Mouse (Mus musculus): ENCODE measurements around the gene Lrp4. TPM values are rescaled to one million over a fixed set of nuclear protein-coding genes. Genes with fewer than 3 reads are reported as not detected.

Gene Lrp4
- polyA plus RNA-seq, 1 experiment, result 0.44 TPM

DNA sequence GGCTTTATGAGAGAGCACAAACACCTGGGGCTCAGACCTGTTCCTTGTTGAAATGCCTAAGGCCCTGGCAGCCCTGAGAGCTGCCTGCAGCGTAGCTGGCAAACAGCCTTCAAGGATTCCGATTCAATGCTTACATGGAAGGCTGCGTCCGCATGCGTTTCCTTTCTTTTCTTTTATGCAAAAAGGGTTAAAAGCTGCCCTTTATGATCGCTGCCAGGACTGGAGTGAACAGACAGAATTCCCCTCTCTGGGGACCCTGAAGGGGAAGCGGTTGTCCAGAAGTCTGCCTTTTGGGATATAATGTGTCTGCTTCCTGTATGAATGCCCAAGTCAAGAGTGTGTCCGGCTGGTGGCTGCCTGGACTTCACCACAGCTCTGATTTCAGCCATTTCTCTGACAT, 10.3 kb downstream of the Lrp4 start:
- no peak for TF ChIP-seq CTCF (IDR thresholded peaks at IDR 0.05; ENCODE audit: control insufficient read depth, insufficient read depth, insufficient replicate concordance, low read depth, low read length)

DNA sequence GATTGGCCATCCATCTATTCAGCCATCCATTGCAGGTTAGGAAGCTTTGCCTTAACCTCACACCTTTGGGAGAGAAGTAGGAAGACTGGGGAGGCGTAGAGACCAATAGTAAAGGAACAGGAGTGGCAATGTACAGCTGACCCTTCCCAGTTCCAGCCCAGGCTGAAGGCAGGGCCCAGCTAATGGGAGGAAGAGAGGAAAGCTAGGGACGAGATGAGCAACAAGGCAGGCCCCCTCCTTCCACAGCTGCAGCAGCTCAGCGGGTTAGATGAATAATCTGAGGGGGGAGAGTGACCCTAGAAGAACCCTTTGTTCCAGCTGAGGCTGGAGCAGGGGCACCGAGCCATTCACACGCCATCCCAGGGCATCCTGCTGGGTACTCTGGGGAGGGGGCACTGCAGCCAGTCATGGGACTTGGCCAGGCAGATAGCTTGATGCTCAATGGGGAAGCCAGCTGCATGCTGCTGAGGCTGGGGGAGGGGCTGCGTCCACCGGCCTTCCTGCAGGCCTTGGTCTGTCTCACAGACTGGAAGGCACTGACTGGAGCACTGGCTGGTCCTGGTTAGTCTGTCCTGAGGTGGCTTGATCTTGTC, 12.8 kb downstream of the Lrp4 start:
- no peaks in the 10 kb centered on the region for H3K4me1 ChIP-seq (ENCODE audit: control insufficient read depth, insufficient read depth, low read length)
- no peak overlapping the region for H3K27ac ChIP-seq (ENCODE audit: control insufficient read depth, insufficient read depth, low read depth, low read length)
- TF ChIP-seq POLR2A (IDR thresholded peaks at IDR 0.05; ENCODE audit: control insufficient read depth, low read depth, low read length) (no peak), CTCF (IDR thresholded peaks at IDR 0.05; ENCODE audit: control insufficient read depth, insufficient read depth, insufficient replicate concordance, low read depth, low read length) (no peak)
- H3K27me3 ChIP-seq (ENCODE audit: control insufficient read depth, insufficient read depth, low read length), result no peaks in the 10 kb centered on the region
- no peaks in the 10 kb centered on the region for H3K36me3 ChIP-seq (ENCODE audit: control insufficient read depth, insufficient read depth, low read length)
- H3K4me3 ChIP-seq (ENCODE audit: control insufficient read depth, low read depth, low read length), result no peak overlapping the region

More for the DNA sequence above, 10.3 kb downstream of the Lrp4 start:
- Histone ChIP-seq H3K27me3 (ENCODE audit: control insufficient read depth, insufficient read depth, low read length) (no peaks in the 10 kb centered on the region), H3K4me3 (ENCODE audit: control insufficient read depth, low read depth, low read length) (no peak overlapping the region), H3K4me1 (ENCODE audit: control insufficient read depth, insufficient read depth, low read length) (0 out of 2 replicates have a peak, but pooled peaks cover under 1% of the 10 kb centered on the region), H3K27ac (ENCODE audit: control insufficient read depth, insufficient read depth, low read depth, low read length) (no peak overlapping the region), H3K36me3 (ENCODE audit: control insufficient read depth, insufficient read depth, low read length) (no peaks in the 10 kb centered on the region)

DNA sequence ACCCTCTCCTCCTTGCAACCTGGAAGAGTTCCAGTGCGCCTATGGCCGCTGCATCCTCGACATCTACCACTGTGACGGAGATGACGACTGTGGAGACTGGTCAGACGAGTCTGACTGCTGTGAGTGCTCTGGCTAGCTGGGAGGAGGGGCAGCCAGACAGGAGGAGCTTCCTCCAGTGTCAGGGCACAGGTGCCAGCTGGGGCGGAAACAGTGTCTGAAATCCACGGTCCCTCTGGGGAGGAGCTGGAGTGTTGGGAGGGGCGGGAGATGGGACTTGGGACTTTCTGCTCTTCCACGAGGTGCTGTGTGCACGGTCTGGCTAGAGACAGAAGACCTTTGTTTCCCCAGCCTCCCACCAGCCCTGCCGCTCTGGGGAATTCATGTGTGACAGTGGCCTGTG, 17.0 kb downstream of the Lrp4 start:
- TF ChIP-seq POLR2A (IDR thresholded peaks at IDR 0.05; ENCODE audit: control insufficient read depth, low read depth, low read length) (no peak), CTCF (IDR thresholded peaks at IDR 0.05; ENCODE audit: control insufficient read depth, insufficient read depth, insufficient replicate concordance, low read depth, low read length) (no peak)
- Histone ChIP-seq H3K27ac (ENCODE audit: control insufficient read depth, insufficient read depth, low read depth, low read length) (no peak overlapping the region), H3K4me3 (ENCODE audit: control insufficient read depth, low read depth, low read length) (no peak overlapping the region), H3K4me1 (ENCODE audit: control insufficient read depth, insufficient read depth, low read length) (0 out of 2 replicates have a peak, but pooled peaks cover 2% of the 10 kb centered on the region), H3K27me3 (ENCODE audit: control insufficient read depth, insufficient read depth, low read length) (no peaks in the 10 kb centered on the region), H3K36me3 (ENCODE audit: control insufficient read depth, insufficient read depth, low read length) (no peaks in the 10 kb centered on the region)

DNA sequence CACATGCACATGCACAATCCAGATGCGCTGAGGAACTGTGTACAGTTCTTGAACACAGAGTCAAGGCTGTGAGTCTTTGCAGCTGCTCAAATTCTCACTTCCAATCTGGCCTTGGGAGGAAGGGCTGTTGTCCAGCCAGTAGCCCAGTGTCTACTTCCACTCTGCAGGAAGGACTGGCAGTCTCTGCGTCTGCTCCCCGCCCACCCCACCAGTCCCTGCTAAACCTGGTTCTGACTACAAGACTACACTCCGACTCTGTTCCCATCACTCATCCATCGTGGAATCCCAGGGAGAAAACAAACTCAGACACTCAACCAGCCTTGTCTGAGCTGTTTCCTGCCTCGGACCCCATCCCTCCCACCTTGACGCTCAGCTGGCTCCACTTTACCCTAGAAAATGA, 18.5 kb downstream of the Lrp4 start:
- no peak overlapping the region for H3K27ac ChIP-seq (ENCODE audit: control insufficient read depth, insufficient read depth, low read depth, low read length)
- TF ChIP-seq CTCF (IDR thresholded peaks at IDR 0.05; ENCODE audit: control insufficient read depth, insufficient read depth, insufficient replicate concordance, low read depth, low read length) (no peak), POLR2A (IDR thresholded peaks at IDR 0.05; ENCODE audit: control insufficient read depth, low read depth, low read length) (no peak)
- no peaks in the 10 kb centered on the region for H3K36me3 ChIP-seq (ENCODE audit: control insufficient read depth, insufficient read depth, low read length)

DNA sequence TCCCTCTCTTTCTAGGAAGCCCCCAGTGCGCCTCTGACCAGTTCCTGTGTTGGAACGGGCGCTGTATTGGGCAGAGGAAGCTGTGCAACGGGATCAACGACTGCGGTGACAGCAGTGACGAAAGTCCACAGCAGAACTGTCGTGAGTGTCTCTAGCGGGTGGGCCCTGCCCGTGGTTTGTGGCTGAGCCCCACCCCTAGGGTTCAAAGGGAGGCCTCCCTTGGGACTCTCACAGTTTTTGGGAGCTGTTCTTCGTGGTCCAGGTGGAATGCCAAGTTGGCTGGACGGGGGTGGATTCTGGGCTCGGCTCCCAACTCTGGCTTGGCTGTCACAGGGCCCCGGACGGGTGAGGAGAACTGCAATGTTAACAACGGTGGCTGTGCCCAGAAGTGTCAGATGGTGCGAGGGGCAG, 18.9 kb downstream of the Lrp4 start:
- H3K27ac ChIP-seq (ENCODE audit: control insufficient read depth, insufficient read depth, low read depth, low read length), result no peak overlapping the region
- 0 out of 2 replicates have a peak, but pooled peaks cover 2% of the 10 kb centered on the region for H3K4me1 ChIP-seq (ENCODE audit: control insufficient read depth, insufficient read depth, low read length)
- TF ChIP-seq CTCF (IDR thresholded peaks at IDR 0.05; ENCODE audit: control insufficient read depth, insufficient read depth, insufficient replicate concordance, low read depth, low read length) (no peak), POLR2A (IDR thresholded peaks at IDR 0.05; ENCODE audit: control insufficient read depth, low read depth, low read length) (no peak)
- no peaks in the 10 kb centered on the region for H3K36me3 ChIP-seq (ENCODE audit: control insufficient read depth, insufficient read depth, low read length)
- no peak overlapping the region for H3K4me3 ChIP-seq (ENCODE audit: control insufficient read depth, low read depth, low read length)
- H3K27me3 ChIP-seq (ENCODE audit: control insufficient read depth, insufficient read depth, low read length), result no peaks in the 10 kb centered on the region

More for the DNA sequence above, 18.5 kb downstream of the Lrp4 start:
- 0 out of 2 replicates have a peak, but pooled peaks cover 2% of the 10 kb centered on the region for H3K4me1 ChIP-seq (ENCODE audit: control insufficient read depth, insufficient read depth, low read length)
- no peaks in the 10 kb centered on the region for H3K27me3 ChIP-seq (ENCODE audit: control insufficient read depth, insufficient read depth, low read length)
- H3K4me3 ChIP-seq (ENCODE audit: control insufficient read depth, low read depth, low read length), result no peak overlapping the region

DNA sequence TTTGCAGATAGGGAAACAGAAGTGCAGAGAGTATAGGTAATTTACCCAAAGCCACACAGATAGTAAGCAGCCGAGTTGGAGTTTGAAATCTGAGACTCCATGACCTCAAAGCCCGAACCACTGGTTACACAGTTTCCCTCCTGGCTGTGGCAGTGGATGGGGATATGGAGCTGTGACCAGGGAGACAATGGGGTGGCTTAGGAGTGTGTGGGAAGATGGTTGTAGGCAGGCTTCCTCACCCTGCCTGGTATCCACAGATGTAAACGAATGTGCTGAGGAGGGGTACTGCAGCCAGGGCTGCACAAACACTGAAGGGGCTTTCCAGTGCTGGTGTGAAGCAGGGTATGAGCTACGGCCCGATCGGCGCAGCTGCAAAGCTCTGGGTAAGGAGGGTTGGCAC, 19.5 kb downstream of the Lrp4 start:
- TF ChIP-seq CTCF (IDR thresholded peaks at IDR 0.05; ENCODE audit: control insufficient read depth, insufficient read depth, insufficient replicate concordance, low read depth, low read length) (no peak), POLR2A (IDR thresholded peaks at IDR 0.05; ENCODE audit: control insufficient read depth, low read depth, low read length) (no peak)
- Histone ChIP-seq H3K36me3 (ENCODE audit: control insufficient read depth, insufficient read depth, low read length) (no peaks in the 10 kb centered on the region), H3K27me3 (ENCODE audit: control insufficient read depth, insufficient read depth, low read length) (no peaks in the 10 kb centered on the region), H3K27ac (ENCODE audit: control insufficient read depth, insufficient read depth, low read depth, low read length) (no peak overlapping the region), H3K4me1 (ENCODE audit: control insufficient read depth, insufficient read depth, low read length) (0 out of 2 replicates have a peak, but pooled peaks cover 2% of the 10 kb centered on the region), H3K4me3 (ENCODE audit: control insufficient read depth, low read depth, low read length) (no peak overlapping the region)

DNA sequence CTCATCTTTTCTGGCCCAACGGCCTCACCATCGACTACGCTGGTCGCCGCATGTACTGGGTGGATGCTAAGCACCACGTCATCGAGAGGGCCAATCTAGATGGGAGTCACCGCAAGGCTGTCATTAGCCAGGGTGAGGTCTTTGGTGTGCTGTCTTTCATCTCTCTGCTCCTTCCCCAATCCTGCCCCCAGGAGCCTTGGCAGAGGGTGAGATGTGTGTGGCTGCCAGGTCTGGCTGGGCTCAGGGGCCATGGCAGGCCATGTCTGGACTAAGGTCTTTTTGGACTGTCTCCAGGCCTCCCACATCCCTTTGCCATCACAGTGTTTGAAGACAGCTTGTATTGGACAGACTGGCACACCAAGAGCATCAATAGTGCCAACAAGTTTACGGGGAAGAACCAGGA, 23.1 kb downstream of the Lrp4 start:
- TF ChIP-seq POLR2A (IDR thresholded peaks at IDR 0.05; ENCODE audit: control insufficient read depth, low read depth, low read length) (no peak), CTCF (IDR thresholded peaks at IDR 0.05; ENCODE audit: control insufficient read depth, insufficient read depth, insufficient replicate concordance, low read depth, low read length) (no peak)
- H3K27ac ChIP-seq (ENCODE audit: control insufficient read depth, insufficient read depth, low read depth, low read length), result no peak overlapping the region
- no peaks in the 10 kb centered on the region for H3K36me3 ChIP-seq (ENCODE audit: control insufficient read depth, insufficient read depth, low read length)
- no peaks in the 10 kb centered on the region for H3K27me3 ChIP-seq (ENCODE audit: control insufficient read depth, insufficient read depth, low read length)
- 0 out of 2 replicates have a peak, but pooled peaks cover 2% of the 10 kb centered on the region for H3K4me1 ChIP-seq (ENCODE audit: control insufficient read depth, insufficient read depth, low read length)
- no peak overlapping the region for H3K4me3 ChIP-seq (ENCODE audit: control insufficient read depth, low read depth, low read length)
